Mouse (Mus musculus): ENCODE measurements around the gene Erp29.

- no peak for TF ChIP-seq USF1 (IDR thresholded peaks at IDR 0.05; ENCODE audit: low read depth, low read length)
- no peak for TF ChIP-seq UBTF (IDR thresholded peaks at IDR 0.05; ENCODE audit: low read depth, low read length)
- TF ChIP-seq MXI1 (IDR thresholded peaks at IDR 0.05; ENCODE audit: low read depth, low read length) = no peak
- TF ChIP-seq ETS1 (conservative IDR thresholded peaks at IDR 0.05; ENCODE audit: low read depth, low read length) = no peak
- TF ChIP-seq MAX (IDR thresholded peaks at IDR 0.05; ENCODE audit: low read length) = no peak
- no peak for TF ChIP-seq ELF1 (IDR thresholded peaks at IDR 0.05; ENCODE audit: low read depth, low read length)
- TF ChIP-seq POLR2A (IDR thresholded peaks at IDR 0.05; ENCODE audit: low read depth, low read length) = no peak
- TF ChIP-seq EP300 (IDR thresholded peaks at IDR 0.05; ENCODE audit: low read length) = no peak
- no peak for TF ChIP-seq BHLHE40 (IDR thresholded peaks at IDR 0.05; ENCODE audit: low read depth, low read length)
- TF ChIP-seq TCF12 (IDR thresholded peaks at IDR 0.05; ENCODE audit: low read depth, low read length) = no peak
These were observed 1.6 kb upstream of the Erp29 start for GRCm38 (mm10) chr5:121453743-121454502.
